Mouse (Mus musculus) megakaryocyte, adult 5-6 weeks (primary cell): ENCODE data around the gene Msmo1. TPM values are rescaled to one million over a fixed set of nuclear protein-coding genes. Genes with fewer than 3 reads are reported as not detected.

Experiments used
- ATAC-seq: 2 replicates; pipeline ENCODE4 v1.8.0; 2016; ENCODE audit warnings: mild to moderate bottlenecking, inconsistent platforms; ENCODE audit not compliant: poor library complexity, severe bottlenecking
- total RNA-seq, 2 experiments: library from RNA; stranded (forward) in 1 of 2; stranded (reverse) in 1 of 2; fragments of 153-499, 151-499 nt in 1 of 2; fragments of 221-1000, 200-1000 nt in 1 of 2; gene quantifications; 2 replicates each; pipeline versions ENCODE4 v1.2.3 to v1.2.4; 2015 to 2017

Msmo1 gene
- total RNA-seq (2015) (50.1 TPM in 2 replicates), total RNA-seq (2017) (88.1 and 100 TPM in 2 replicates)

DNA sequence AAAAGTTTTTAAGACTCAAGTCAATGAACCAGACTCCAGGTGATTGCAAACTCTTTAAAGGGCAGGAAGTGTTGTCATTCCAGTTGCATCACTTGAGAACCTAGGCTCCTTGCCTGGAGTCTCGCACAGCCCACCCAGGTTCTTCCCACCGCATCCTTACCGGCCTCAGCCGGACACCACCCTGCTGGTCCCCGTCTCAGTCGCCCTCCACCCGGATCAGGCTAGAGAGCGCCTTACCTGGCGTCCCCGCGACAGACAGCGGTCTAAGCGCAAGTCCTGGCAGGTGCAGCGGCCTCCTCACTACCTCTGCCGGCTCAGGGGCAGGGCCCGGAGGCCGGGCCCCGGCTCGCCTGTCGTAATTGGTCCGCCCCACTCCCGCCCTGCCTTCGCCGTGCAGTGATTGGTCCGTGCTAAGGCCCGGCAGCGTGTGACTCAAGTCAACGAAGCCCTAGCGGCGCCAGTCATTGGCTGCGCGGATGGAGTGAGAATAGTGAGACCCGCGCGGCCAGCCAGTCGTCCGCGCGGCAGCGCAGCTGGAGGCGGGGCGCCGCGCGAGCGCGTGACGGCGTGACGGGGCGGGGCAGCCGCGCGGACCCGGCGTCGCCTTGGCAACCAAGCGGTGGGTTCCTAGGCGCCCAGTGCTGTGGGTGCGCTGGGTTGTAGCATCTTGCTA is at the start of gene Msmo1:
Gene Msmo1 (minus strand): TSS at position 522 of the 673 bp plus-strand sequence.
- ATAC-seq, result peak; percentile 96

GRCm38 (mm10) chr8:64781947-64782346 is 48.4 kb upstream of the Msmo1 start:
- ATAC-seq, result no peak

DNA sequence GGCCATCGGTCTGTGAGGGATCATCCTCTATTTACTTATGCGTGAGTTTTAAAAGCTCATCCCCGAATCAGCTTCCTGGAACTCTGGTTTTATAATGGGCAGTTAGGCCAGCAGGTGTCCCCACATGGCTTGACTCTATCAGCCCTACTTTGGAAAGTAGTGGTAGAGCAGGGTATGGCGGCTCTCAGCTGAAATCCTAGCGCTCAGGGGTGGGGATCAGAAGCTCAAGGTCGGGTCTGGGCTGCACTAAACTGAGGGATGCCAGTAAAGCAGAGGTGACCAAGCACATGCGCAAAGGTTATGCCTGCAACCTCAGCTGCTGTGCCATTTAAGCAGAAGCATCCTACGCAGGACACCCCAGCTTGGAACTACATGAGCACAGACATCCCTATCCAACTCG is 44.3 kb upstream of the Msmo1 start:
- peak; percentile 64 for ATAC-seq

GRCm38 (mm10) chr8:64774136-64774535 is 40.5 kb upstream of the Msmo1 start:
- no peak for ATAC-seq

- no peak for ATAC-seq
These were observed 37.2 kb upstream of the Msmo1 start for GRCm38 (mm10) chr8:64770814-64771213.

DNA sequence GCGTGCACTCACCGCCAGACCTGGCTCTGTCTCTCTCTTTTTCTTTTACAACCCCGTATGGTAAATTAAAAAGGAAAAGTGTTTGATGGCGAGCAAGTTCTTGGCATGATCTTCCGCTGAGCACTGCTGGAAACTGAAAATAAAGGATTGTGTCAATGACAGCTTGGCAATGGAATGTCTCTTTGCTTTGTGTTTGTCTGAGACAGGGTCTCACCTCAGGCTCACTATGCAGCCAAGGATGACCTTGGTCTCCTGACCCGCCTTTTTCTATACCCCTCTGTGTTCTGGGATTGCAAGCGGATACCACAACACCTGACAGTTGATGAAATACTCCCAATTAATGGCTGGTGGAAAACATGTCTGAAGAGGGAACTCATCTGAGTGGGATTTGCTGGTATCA is 36.0 kb upstream of the Msmo1 start:
- no peak for ATAC-seq

DNA sequence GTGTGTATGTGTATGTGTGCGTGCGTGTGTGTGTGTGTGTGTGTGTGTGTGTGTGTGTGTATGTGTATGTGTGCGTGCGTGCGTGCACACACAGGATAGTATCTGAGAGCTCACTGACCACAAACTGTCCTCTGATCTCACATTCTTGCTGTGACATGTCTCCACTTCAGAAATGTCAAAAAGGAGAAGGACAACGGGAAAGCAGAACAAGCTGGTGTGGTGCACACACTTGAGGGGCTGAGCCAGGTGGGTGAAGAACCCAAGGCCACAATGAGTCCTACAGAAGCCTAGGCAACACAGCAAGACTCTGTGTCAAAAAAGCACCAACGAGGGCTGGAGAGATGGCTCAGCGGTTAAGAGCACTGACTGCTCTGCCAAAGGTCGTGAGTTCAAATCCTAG is 35.1 kb upstream of the Msmo1 start:
- ATAC-seq, result peak; percentile 74

DNA sequence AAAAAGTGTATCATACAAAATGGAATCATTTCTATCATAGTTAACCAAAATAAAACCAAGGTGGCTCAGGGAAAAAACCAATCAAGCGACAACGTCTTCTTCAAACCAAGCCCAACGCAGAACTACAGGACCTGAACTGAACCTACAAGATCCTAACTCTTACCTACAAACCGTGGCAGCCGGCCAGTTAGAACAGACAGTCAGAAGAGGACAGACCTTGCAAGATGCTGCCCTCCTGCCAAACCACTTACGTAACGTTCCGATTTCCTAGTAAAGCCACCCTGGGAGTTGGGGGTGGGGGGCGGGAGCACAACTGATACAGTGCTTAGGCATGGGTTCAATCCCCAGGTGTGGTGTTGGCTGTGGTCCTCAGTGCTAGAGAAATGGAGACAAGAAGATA is 33.5 kb upstream of the Msmo1 start:
- no peak for ATAC-seq

- ATAC-seq, result peak; percentile 49
These were observed 30.5 kb upstream of the Msmo1 start for GRCm38 (mm10) chr8:64764075-64764474.

GRCm38 (mm10) chr8:64762751-64763150 is 29.2 kb upstream of the Msmo1 start:
- no peak for ATAC-seq

- no peak for ATAC-seq
These were observed 27.8 kb upstream of the Msmo1 start for GRCm38 (mm10) chr8:64761430-64761829.

DNA sequence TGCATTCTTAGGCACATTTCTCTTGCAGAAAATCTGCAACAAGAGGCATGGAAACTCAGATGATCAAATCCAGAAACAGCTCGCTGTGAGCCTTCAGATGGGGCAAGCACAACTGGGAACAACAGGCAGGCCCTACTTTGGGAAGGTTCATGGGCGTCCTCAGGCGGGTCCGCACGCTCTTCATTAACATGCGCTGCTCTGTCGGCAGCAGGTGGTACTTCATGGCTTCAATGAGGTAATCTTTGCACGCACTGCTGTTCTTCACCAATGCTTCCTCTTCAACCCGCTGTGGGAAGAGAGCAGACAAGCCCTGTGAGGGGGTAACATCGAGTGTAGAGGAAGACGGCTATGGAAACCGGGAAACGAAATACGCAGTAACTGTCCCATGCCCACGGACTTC is 24.4 kb upstream of the Msmo1 start:
- no peak for ATAC-seq

- ATAC-seq, result no peak
These were observed 12.8 kb upstream of the Msmo1 start for GRCm38 (mm10) chr8:64746215-64747058.

DNA sequence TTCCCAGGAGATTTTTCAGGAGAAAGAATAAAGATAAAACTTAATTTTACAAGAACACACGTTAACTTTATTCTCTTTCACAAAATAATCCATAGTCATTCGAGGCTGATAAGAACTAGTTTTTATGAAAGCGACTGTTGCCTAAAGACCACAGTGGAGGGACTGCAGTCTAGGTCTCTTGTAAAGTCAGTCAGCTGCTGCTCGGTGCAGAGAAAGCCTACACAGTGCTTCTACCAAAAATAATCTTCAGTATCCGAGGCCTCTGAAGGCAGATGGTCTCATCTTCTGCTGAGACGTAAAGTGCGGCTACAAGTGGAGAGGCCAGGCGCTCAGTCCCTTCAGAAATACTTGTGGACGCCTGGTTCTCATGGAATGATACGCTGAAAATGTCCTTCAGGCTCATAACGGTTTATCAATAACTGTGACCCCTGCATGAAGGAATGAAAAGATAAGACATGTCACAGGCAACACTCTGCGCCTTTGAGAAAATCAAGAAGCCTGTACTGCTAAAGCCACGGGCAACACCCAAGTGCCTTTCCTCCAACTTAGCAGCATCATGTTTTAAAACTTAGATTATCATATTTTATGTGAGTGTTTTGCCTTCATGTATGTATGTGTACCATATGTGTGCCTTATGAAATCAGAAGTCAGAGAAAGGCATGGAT is 7.1 kb upstream of the Msmo1 start:
- no peak for ATAC-seq

GRCm38 (mm10) chr8:64738916-64739315 is 5.3 kb upstream of the Msmo1 start:
- no peak for ATAC-seq

GRCm38 (mm10) chr8:64736767-64737323 is 3.3 kb upstream of the Msmo1 start:
- ATAC-seq, result no peak

DNA sequence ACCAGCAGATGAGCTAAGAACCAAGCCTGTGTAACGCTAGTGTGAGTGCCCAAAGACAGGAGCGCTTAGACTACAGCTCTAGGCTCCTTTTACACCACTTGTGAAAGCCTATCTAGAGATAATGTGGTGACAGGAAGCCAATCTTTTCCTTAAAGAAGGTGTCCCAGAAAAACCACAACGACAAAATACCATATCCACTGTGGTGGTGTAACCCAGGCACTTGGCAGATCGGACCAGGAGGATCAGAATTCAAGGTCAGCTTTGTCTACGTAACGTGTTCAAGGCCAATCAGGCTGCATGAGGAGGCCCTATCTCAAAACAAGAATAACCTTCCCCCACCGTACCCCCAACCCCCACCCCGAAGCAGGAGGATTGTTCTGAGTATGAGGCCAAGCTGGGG is 1.6 kb upstream of the Msmo1 start:
- ATAC-seq, result no peak

DNA sequence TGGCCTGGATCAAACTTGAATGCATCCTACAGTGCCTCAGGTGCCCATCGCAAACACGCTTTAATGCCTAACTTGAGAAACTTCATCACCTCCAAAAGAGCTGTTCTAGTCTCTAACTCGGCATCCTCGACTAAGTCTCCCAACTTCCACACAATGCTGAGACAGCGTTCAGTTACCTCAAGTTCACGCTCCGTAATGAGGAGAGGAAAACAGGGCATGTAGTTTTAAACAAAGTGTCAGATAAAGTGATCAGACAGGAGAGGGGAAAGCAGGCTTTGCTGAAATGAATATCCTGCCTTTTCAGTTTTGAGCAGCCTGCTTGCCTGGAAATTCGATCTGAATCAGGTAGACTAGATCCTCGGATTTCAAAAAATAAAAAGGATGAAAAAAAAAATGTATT is 996 bp downstream of the Msmo1 start:
- ATAC-seq, result no peak

- ATAC-seq, result no peak
These were observed 5.4 kb downstream of the Msmo1 start for GRCm38 (mm10) chr8:64728156-64728555.

- peak; percentile 97 for ATAC-seq
These were observed 7.3 kb downstream of the Msmo1 start for GRCm38 (mm10) chr8:64726190-64726695.

DNA sequence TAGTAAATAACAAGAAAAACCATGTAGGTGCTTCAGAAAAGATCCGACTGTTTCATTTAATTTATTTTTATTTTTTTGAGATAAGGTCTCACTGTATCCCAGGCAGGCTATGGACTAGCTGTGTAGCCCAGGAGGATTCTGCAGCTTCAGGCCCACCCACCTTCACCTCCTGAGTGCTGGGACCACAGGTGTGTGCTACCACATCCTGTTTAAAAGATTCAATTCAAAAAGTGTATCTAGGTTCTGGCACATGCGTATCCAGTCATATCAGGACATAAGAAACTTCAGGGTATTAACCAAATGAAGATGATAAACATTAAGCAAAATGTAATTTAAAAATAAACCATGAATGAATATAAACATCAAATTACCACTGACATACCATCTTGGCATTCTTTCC is 10.4 kb downstream of the Msmo1 start:
- no peak for ATAC-seq
